Mouse (Mus musculus): Measurements from ENCODE around the gene Pcif1. TPM values are rescaled to one million over a fixed set of nuclear protein-coding genes. Genes with fewer than 3 reads are reported as not detected.

The Pcif1 gene
- total and polyA plus RNA-seq, 3 experiments = 31.7 to 137 (median 61.3) TPM

GRCm38 (mm10) chr2:164938146-164939091 lies 59.3 kb downstream of the Pcif1 start:
- Histone ChIP-seq H3K4me3 (ENCODE audit: low read depth, low read length) (no peak overlapping the region), H3K9me3 (replicated peaks) (no peaks in the 10 kb centered on the region), H3K36me3 (replicated peaks) (no peaks in the 10 kb centered on the region), H3K4me1 (ENCODE audit: insufficient read depth, low read depth, low read length) (peaks cover 20% of the 10 kb centered on the region), H3K27me3 (ENCODE audit: insufficient read depth, low read length) (peaks cover 22% of the 10 kb centered on the region)
- TF ChIP-seq GATA1 (IDR thresholded peaks at IDR 0.05; ENCODE audit: borderline replicate concordance, low read length) = no peak
- TF ChIP-seq TAL1 (conservative IDR thresholded peaks at IDR 0.05; ENCODE audit: low read depth, low read length) = no peak
- TF ChIP-seq CTCF (IDR thresholded peaks at IDR 0.05; ENCODE audit: low read depth, low read length) = no peak
- TF ChIP-seq GATA2 (IDR thresholded peaks at IDR 0.05; ENCODE audit: borderline replicate concordance, low read depth, low read length) = no peak
- TF ChIP-seq POLR2AphosphoS5 (IDR thresholded peaks at IDR 0.05; ENCODE audit: insufficient replicate concordance, low read depth, low read length) = no peak
- no peak for ATAC-seq (ENCODE audit: extremely low read depth, insufficient number of reproducible peaks, low FRiP score, poor library complexity, severe bottlenecking)
- no peak for DNase-seq (ENCODE audit: low spot score)

DNA sequence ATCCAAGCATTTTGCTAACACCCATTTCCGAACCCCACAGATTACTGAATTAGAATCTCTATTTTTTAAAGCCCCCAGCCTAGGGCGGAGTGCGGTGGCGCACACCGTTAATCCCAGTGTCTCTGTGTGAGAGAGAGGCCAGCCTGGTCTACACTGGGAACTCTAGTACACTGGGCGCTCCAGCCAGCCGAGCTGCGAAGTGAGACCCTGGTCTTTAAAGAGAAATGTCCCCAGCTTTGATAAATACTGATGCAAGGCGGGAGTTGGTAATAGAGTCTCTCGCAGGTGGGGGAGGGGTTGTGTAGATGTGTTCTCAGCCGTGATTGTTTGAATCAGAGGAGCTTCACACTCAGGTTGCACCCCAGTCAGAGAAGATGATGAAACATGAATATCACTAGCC lies 60.0 kb downstream of the Pcif1 start:
- no peak for DNase-seq (ENCODE audit: low spot score)
- H3K27me3 ChIP-seq (ENCODE audit: insufficient read depth, low read length) = peaks cover 19% of the 10 kb centered on the region
- peaks cover 20% of the 10 kb centered on the region for H3K4me1 ChIP-seq (ENCODE audit: insufficient read depth, low read depth, low read length)

DNA sequence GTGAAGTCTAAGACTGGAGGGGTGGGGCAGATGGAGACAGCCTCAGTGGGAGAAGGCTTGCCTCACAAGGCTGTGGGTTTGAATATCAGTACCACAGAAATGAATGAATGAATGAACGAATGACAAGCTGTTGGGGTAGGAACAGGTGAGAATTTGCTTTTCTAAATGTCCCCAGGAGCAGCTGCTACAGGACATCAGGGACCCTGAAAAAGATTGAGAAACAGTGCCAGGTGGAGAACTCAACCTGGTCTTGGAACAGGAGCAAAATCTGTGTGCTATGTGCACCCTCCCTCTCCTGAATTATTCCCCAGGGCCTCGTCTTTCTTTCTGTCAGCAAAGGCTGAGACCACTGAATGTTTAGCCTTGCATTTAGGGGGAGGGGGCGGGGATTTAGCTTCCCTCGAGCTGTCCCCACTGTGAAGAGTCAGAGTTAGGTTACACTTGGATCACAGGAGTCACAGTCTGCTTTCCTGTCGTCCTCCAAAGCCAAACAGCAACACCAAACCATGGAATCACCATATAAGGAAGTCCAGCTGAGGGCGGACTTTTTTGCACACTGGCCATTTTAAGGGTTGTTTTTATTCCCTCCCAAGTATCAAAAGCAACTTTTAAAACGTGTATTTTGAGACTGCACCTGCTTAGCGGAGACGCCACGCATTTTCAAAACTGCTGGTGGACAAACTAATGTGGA lies 61.2 kb downstream of the Pcif1 start, which contains the start of gene Mmp9:
TSS of gene Mmp9 (plus strand) at position 641 of the 691 bp plus-strand sequence.
- Histone ChIP-seq H3K36me3 (replicated peaks) (no peaks in the 10 kb centered on the region), H3K9me3 (replicated peaks) (no peaks in the 10 kb centered on the region), H3K4me1 (ENCODE audit: insufficient read depth, low read depth, low read length) (peaks cover 20% of the 10 kb centered on the region), H3K4me3 (ENCODE audit: low read depth, low read length) (no peak within 1 kb of the TSS), H3K27me3 (ENCODE audit: insufficient read depth, low read length) (peaks cover 19% of the 10 kb centered on the region)
- ATAC-seq (ENCODE audit: extremely low read depth, insufficient number of reproducible peaks, low FRiP score, poor library complexity, severe bottlenecking) (no peak), DNase-seq (ENCODE audit: low spot score) (no peak)
- TF ChIP-seq GATA1 (IDR thresholded peaks at IDR 0.05; ENCODE audit: borderline replicate concordance, low read length) = no peak
- TF ChIP-seq CTCF (IDR thresholded peaks at IDR 0.05; ENCODE audit: low read depth, low read length) = no peak
- TF ChIP-seq GATA2 (IDR thresholded peaks at IDR 0.05; ENCODE audit: borderline replicate concordance, low read depth, low read length) = no peak
- no peak for TF ChIP-seq POLR2AphosphoS5 (IDR thresholded peaks at IDR 0.05; ENCODE audit: insufficient replicate concordance, low read depth, low read length)
- TF ChIP-seq TAL1 (conservative IDR thresholded peaks at IDR 0.05; ENCODE audit: low read depth, low read length) = no peak

More for the DNA sequence above, 60.0 kb downstream of the Pcif1 start:
- Histone ChIP-seq H3K4me3 (ENCODE audit: low read depth, low read length) (no peak overlapping the region), H3K9me3 (replicated peaks) (no peaks in the 10 kb centered on the region), H3K36me3 (replicated peaks) (no peaks in the 10 kb centered on the region)
- ATAC-seq (ENCODE audit: extremely low read depth, insufficient number of reproducible peaks, low FRiP score, poor library complexity, severe bottlenecking) = no peak
- TF ChIP-seq TAL1 (conservative IDR thresholded peaks at IDR 0.05; ENCODE audit: low read depth, low read length) (no peak), CTCF (IDR thresholded peaks at IDR 0.05; ENCODE audit: low read depth, low read length) (no peak), POLR2AphosphoS5 (IDR thresholded peaks at IDR 0.05; ENCODE audit: insufficient replicate concordance, low read depth, low read length) (no peak), GATA1 (IDR thresholded peaks at IDR 0.05; ENCODE audit: borderline replicate concordance, low read length) (no peak), GATA2 (IDR thresholded peaks at IDR 0.05; ENCODE audit: borderline replicate concordance, low read depth, low read length) (no peak)

DNA sequence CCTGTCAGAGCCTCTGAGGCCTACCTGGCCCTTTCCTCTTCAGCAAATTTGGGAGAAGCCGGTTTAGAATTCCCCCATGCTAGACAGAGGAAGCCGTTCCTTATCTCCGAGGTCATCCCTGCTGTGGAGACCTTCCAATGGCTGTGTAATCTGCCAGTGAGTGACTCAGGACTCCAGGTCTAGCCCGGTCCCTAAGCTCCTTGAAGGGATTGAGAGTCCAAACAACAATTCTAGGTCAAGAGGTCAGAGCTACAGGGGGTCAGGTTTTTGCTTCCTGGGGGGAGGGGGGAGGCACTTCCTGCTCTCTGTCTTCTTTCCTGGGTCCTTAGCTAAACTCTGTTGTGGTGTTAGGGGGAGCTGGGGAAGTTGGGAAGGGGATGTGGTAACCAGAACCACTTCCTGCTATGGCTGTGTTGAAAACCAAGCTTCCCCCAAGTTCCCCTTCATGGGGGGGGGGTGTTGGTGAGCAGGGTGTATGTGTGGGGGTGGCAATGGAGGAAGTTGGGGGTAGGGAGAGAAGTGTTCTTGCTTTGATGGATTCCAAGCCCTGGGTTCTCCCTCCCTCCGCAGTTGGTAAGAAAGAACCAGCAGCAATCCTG lies 63.7 kb downstream of the Pcif1 start:
- DNase-seq (ENCODE audit: low spot score) = peak; percentile 34
- Histone ChIP-seq H3K27me3 (ENCODE audit: insufficient read depth, low read length) (peaks cover 15% of the 10 kb centered on the region), H3K4me3 (ENCODE audit: low read depth, low read length) (no peak overlapping the region), H3K4me1 (ENCODE audit: insufficient read depth, low read depth, low read length) (peaks cover 20% of the 10 kb centered on the region), H3K36me3 (replicated peaks) (no peaks in the 10 kb centered on the region), H3K9me3 (replicated peaks) (no peaks in the 10 kb centered on the region)
- ATAC-seq (ENCODE audit: extremely low read depth, insufficient number of reproducible peaks, low FRiP score, poor library complexity, severe bottlenecking) = peak; percentile 40; the same call in 1 of the 2 replicates
- TF ChIP-seq POLR2AphosphoS5 (IDR thresholded peaks at IDR 0.05; ENCODE audit: insufficient replicate concordance, low read depth, low read length) = no peak

Other genes starting within 250 kb of the Pcif1 start
Only the 20 nearest of the 25 such genes appear.
- gene Wfdc13, start 194.2 kb upstream of the Pcif1 start, total RNA-seq (2014; fragmentation: Nextera tagmentation) = not detected in 2 replicates
- 0.11 TPM in 1 of 2 replicates, not detected in the other for gene Wfdc13, start 194.2 kb upstream of the Pcif1 start, total RNA-seq (2017)
- gene Wfdc13, start 194.2 kb upstream of the Pcif1 start, polyA plus RNA-seq (2012) = not detected in 2 replicates
- gene Spint4, start 180.8 kb upstream of the Pcif1 start, total RNA-seq (2014; fragmentation: Nextera tagmentation) = not detected in 2 replicates
- 0.16 TPM in 1 of 2 replicates, not detected in the other for gene Spint4, start 180.8 kb upstream of the Pcif1 start, total RNA-seq (2017)
- gene Spint4, start 180.8 kb upstream of the Pcif1 start, polyA plus RNA-seq (2012) = not detected in 2 replicates
- not detected in 2 replicates for gene Spint5, start 164.0 kb upstream of the Pcif1 start, total RNA-seq (2014; fragmentation: Nextera tagmentation)
- gene Spint5, start 164.0 kb upstream of the Pcif1 start, total RNA-seq (2017) = not detected in 2 replicates
- gene Spint5, start 164.0 kb upstream of the Pcif1 start, polyA plus RNA-seq (2012) = not detected in 2 replicates
- gene Wfdc3, start 133.4 kb upstream of the Pcif1 start, total RNA-seq (2014; fragmentation: Nextera tagmentation) = 1.4 and 2.0 TPM in 2 replicates
- gene Wfdc3, start 133.4 kb upstream of the Pcif1 start, total RNA-seq (2017) = 0.98 and 1.5 TPM in 2 replicates
- gene Wfdc3, start 133.4 kb upstream of the Pcif1 start, polyA plus RNA-seq (2012) = 0.03 TPM in 1 of 2 replicates, not detected in the other
- 58.1 and 86.2 TPM in 2 replicates for gene Dnttip1, start 133.3 kb upstream of the Pcif1 start, total RNA-seq (2014; fragmentation: Nextera tagmentation)
- 18.0 and 23.8 TPM in 2 replicates for gene Dnttip1, start 133.3 kb upstream of the Pcif1 start, total RNA-seq (2017)
- gene Dnttip1, start 133.3 kb upstream of the Pcif1 start, polyA plus RNA-seq (2012) = 122 and 135 TPM in 2 replicates
- gene Ube2c, start 109.4 kb upstream of the Pcif1 start, total RNA-seq (2014; fragmentation: Nextera tagmentation) = 351 and 411 TPM in 2 replicates
- 127 and 135 TPM in 2 replicates for gene Ube2c, start 109.4 kb upstream of the Pcif1 start, total RNA-seq (2017)
- gene Ube2c, start 109.4 kb upstream of the Pcif1 start, polyA plus RNA-seq (2012) = 102 and 111 TPM in 2 replicates
- not detected in 2 replicates for gene Tnnc2, start 99.3 kb upstream of the Pcif1 start, total RNA-seq (2014; fragmentation: Nextera tagmentation)
- gene Tnnc2, start 99.3 kb upstream of the Pcif1 start, total RNA-seq (2017) = not detected in 2 replicates
- gene Tnnc2, start 99.3 kb upstream of the Pcif1 start, polyA plus RNA-seq (2012) = not detected in 2 replicates
- 4.7 and 6.8 TPM in 2 replicates for gene Snx21, start 93.5 kb upstream of the Pcif1 start, total RNA-seq (2014; fragmentation: Nextera tagmentation)
- gene Snx21, start 93.5 kb upstream of the Pcif1 start, total RNA-seq (2017) = 1.3 and 1.7 TPM in 2 replicates
- gene Snx21, start 93.5 kb upstream of the Pcif1 start, polyA plus RNA-seq (2012) = 3.5 and 5.0 TPM in 2 replicates
- 12.9 and 16.6 TPM in 2 replicates for gene Acot8, start 74.4 kb upstream of the Pcif1 start, total RNA-seq (2014; fragmentation: Nextera tagmentation)
- 20.8 and 24.0 TPM in 2 replicates for gene Acot8, start 74.4 kb upstream of the Pcif1 start, total RNA-seq (2017)
- gene Acot8, start 74.4 kb upstream of the Pcif1 start, polyA plus RNA-seq (2012) = 45.4 and 51.6 TPM in 2 replicates
- 7.1 and 10.2 TPM in 2 replicates for gene Zswim3, start 74.2 kb upstream of the Pcif1 start, total RNA-seq (2014; fragmentation: Nextera tagmentation)
- gene Zswim3, start 74.2 kb upstream of the Pcif1 start, total RNA-seq (2017) = 4.2 and 5.3 TPM in 2 replicates
- 1.1 and 1.2 TPM in 2 replicates for gene Zswim3, start 74.2 kb upstream of the Pcif1 start, polyA plus RNA-seq (2012)
- gene Zswim1, start 56.6 kb upstream of the Pcif1 start, total RNA-seq (2014; fragmentation: Nextera tagmentation) = 19.0 and 22.2 TPM in 2 replicates
- 3.8 and 4.1 TPM in 2 replicates for gene Zswim1, start 56.6 kb upstream of the Pcif1 start, total RNA-seq (2017)
- 33.9 and 38.4 TPM in 2 replicates for gene Zswim1, start 56.6 kb upstream of the Pcif1 start, polyA plus RNA-seq (2012)
- gene Spata25, start 50.8 kb upstream of the Pcif1 start, total RNA-seq (2014; fragmentation: Nextera tagmentation) = not detected in 2 replicates
- not detected in 2 replicates for gene Spata25, start 50.8 kb upstream of the Pcif1 start, total RNA-seq (2017)
- not detected in 2 replicates for gene Spata25, start 50.8 kb upstream of the Pcif1 start, polyA plus RNA-seq (2012)
- 24.7 and 40.4 TPM in 2 replicates for gene Ctsa, start 46.4 kb upstream of the Pcif1 start, total RNA-seq (2014; fragmentation: Nextera tagmentation)
- 58.7 and 67.0 TPM in 2 replicates for gene Ctsa, start 46.4 kb upstream of the Pcif1 start, total RNA-seq (2017)
- gene Ctsa, start 46.4 kb upstream of the Pcif1 start, polyA plus RNA-seq (2012) = 37.0 and 68.2 TPM in 2 replicates
- gene Neurl2, start 45.8 kb upstream of the Pcif1 start, total RNA-seq (2014; fragmentation: Nextera tagmentation) = not detected in 2 replicates
- 0.27 TPM in 1 of 2 replicates, not detected in the other for gene Neurl2, start 45.8 kb upstream of the Pcif1 start, total RNA-seq (2017)
- 0.10 TPM in 1 of 2 replicates, not detected in the other for gene Neurl2, start 45.8 kb upstream of the Pcif1 start, polyA plus RNA-seq (2012)
- not detected in 2 replicates for gene Pltp, start 21.6 kb upstream of the Pcif1 start, total RNA-seq (2014; fragmentation: Nextera tagmentation)
- not detected in 2 replicates for gene Pltp, start 21.6 kb upstream of the Pcif1 start, total RNA-seq (2017)
- not detected in 2 replicates for gene Pltp, start 21.6 kb upstream of the Pcif1 start, polyA plus RNA-seq (2012)
- 30.6 and 31.4 TPM in 2 replicates for gene Zfp335, start 32.5 kb downstream of the Pcif1 start, total RNA-seq (2014; fragmentation: Nextera tagmentation)
- gene Zfp335, start 32.5 kb downstream of the Pcif1 start, total RNA-seq (2017) = 8.7 and 9.8 TPM in 2 replicates
- gene Zfp335, start 32.5 kb downstream of the Pcif1 start, polyA plus RNA-seq (2012) = 48.3 and 49.6 TPM in 2 replicates
- gene Mmp9, start 61.5 kb downstream of the Pcif1 start, total RNA-seq (2014; fragmentation: Nextera tagmentation) = not detected in 2 replicates
- gene Mmp9, start 61.5 kb downstream of the Pcif1 start, total RNA-seq (2017) = 0.76 and 0.82 TPM in 2 replicates
- gene Mmp9, start 61.5 kb downstream of the Pcif1 start, polyA plus RNA-seq (2012) = 0.63 and 0.76 TPM in 2 replicates
- 0.63 and 1.4 TPM in 2 replicates for gene Slc12a5, start 81.5 kb downstream of the Pcif1 start, total RNA-seq (2014; fragmentation: Nextera tagmentation)
- gene Slc12a5, start 81.5 kb downstream of the Pcif1 start, total RNA-seq (2017) = 0.46 and 0.82 TPM in 2 replicates
- 0.39 and 0.72 TPM in 2 replicates for gene Slc12a5, start 81.5 kb downstream of the Pcif1 start, polyA plus RNA-seq (2012)
- gene Ncoa5, start 155.6 kb downstream of the Pcif1 start, total RNA-seq (2014; fragmentation: Nextera tagmentation) = 41.8 TPM in 2 replicates
- gene Ncoa5, start 155.6 kb downstream of the Pcif1 start, total RNA-seq (2017) = 32.4 and 45.7 TPM in 2 replicates
- gene Ncoa5, start 155.6 kb downstream of the Pcif1 start, polyA plus RNA-seq (2012) = 48.4 and 50.0 TPM in 2 replicates
- not detected in 2 replicates for gene Cd40, start 176.3 kb downstream of the Pcif1 start, total RNA-seq (2014; fragmentation: Nextera tagmentation)
- gene Cd40, start 176.3 kb downstream of the Pcif1 start, total RNA-seq (2017) = 0.05 TPM in 1 of 2 replicates, not detected in the other
- gene Cd40, start 176.3 kb downstream of the Pcif1 start, polyA plus RNA-seq (2012) = not detected in 2 replicates

Measured in G1E (cell line).